Mouse (Mus musculus): ENCODE data around the gene Tsr2. TPM values are rescaled to one million over a fixed set of nuclear protein-coding genes. Genes with fewer than 3 reads are reported as not detected.

Gene Tsr2
- polyA plus RNA-seq (2015; fragmentation: Nextera tagmentation; extraction: Ambion mirVana) = 13.5 and 16.5 TPM in 2 replicates

GRCm38 (mm10) chrX:151096171-151097058, at the start of gene Tsr2:
Gene Tsr2 (minus strand): TSS chrX:151096543.

GRCm38 (mm10) chrX:151045850-151046249, 50.5 kb downstream of the Tsr2 start, which contains the start of gene Fgd1:
Gene Fgd1 (plus strand): TSS chrX:151046150.

Other genes starting within 250 kb of the Tsr2 start
- 12.2 and 12.4 TPM in 2 replicates for gene Gnl3l, start 79.2 kb downstream of the Tsr2 start, polyA plus RNA-seq (2015; fragmentation: Nextera tagmentation; extraction: Ambion mirVana)
- 3.3 and 4.5 TPM in 2 replicates for gene Fgd1, start 50.4 kb downstream of the Tsr2 start, polyA plus RNA-seq (2015; fragmentation: Nextera tagmentation; extraction: Ambion mirVana)
- gene Wnk3, start 101.5 kb upstream of the Tsr2 start, polyA plus RNA-seq (2015; fragmentation: Nextera tagmentation; extraction: Ambion mirVana) = 0.49 and 0.81 TPM in 2 replicates
- gene Fam120c, start 247.6 kb upstream of the Tsr2 start, polyA plus RNA-seq (2015; fragmentation: Nextera tagmentation; extraction: Ambion mirVana) = 5.4 and 5.5 TPM in 2 replicates

All from skeletal muscle tissue, postnatal 0 days (tissue).